Mouse (Mus musculus): ENCODE results near the gene Olfr1357. TPM values are rescaled to one million over a fixed set of nuclear protein-coding genes. Genes with fewer than 3 reads are reported as not detected.

Olfr1357 gene
- not detected in 2 replicates for polyA plus RNA-seq (2012; rRNA removed)

DNA sequence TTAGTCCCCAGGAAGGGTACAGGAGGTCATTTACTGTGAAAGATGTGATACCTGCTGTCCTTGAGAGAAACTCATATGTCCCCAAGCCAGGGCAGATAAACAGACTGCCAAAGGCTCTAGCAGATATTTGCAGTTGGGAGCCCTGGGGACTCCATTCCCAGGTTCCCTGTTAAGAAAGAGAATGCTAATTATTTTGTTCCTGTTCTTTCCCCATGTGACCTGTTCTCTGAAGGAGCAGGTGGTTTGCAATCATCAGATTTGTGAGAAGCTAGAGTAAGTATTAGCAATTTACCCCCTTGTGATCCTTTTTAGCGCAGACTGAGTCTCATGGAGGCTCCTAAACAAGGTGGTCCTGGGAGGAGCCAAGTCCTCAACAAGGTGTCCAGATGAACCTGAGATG lies at the start of gene Olfr1357:
Gene Olfr1357 (minus strand): TSS at position 101 of the 400 bp plus-strand sequence.

GRCm38 (mm10) chr10:78591406-78592328 lies 26.2 kb downstream of the Olfr1357 start, which contains the start of gene Syde1:
Gene Syde1 (minus strand): TSS chr10:78591964.

GRCm38 (mm10) chr10:78574250-78575104 lies 43.4 kb downstream of the Olfr1357 start, which contains the start of gene Ilvbl:
Gene Ilvbl (plus strand): TSS chr10:78574346.

Other genes starting within 250 kb of the Olfr1357 start
- gene Rrp1, start 205.0 kb downstream of the Olfr1357 start, polyA plus RNA-seq (2012; rRNA removed) = 17.2 and 21.5 TPM in 2 replicates
- gene Cstb, start 192.4 kb downstream of the Olfr1357 start, polyA plus RNA-seq (2012; rRNA removed) = 18.7 and 31.0 TPM in 2 replicates
- 7.1 and 8.0 TPM in 2 replicates for gene Pdxk, start 153.1 kb downstream of the Olfr1357 start, polyA plus RNA-seq (2012; rRNA removed)
- gene Olfr1358, start 100.6 kb downstream of the Olfr1357 start, polyA plus RNA-seq (2012; rRNA removed) = not detected in 2 replicates
- gene Ilvbl, start 43.7 kb downstream of the Olfr1357 start, polyA plus RNA-seq (2012; rRNA removed) = 37.9 and 45.9 TPM in 2 replicates
- gene Syde1, start 26.1 kb downstream of the Olfr1357 start, polyA plus RNA-seq (2012; rRNA removed) = 8.4 and 8.5 TPM in 2 replicates
- 4.7 and 5.8 TPM in 2 replicates for gene Casp14, start 100.2 kb upstream of the Olfr1357 start, polyA plus RNA-seq (2012; rRNA removed)
- not detected in 2 replicates for gene Ccdc105, start 135.0 kb upstream of the Olfr1357 start, polyA plus RNA-seq (2012; rRNA removed)
- gene Slc1a6, start 162.4 kb upstream of the Olfr1357 start, polyA plus RNA-seq (2012; rRNA removed) = 0.19 and 0.45 TPM in 2 replicates
- gene Olfr1356, start 234.1 kb upstream of the Olfr1357 start, polyA plus RNA-seq (2012; rRNA removed) = not detected in 2 replicates